Mouse (Mus musculus): ENCODE measurements around the gene Pdpk1. TPM values are rescaled to one million over a fixed set of nuclear protein-coding genes. Genes with fewer than 3 reads are reported as not detected.
A peak's percentile ranks its signal among the peaks of the same experiment; 100 is the strongest.

Pdpk1 gene
- polyA plus RNA-seq, 1 experiment, result 44.7 TPM

DNA sequence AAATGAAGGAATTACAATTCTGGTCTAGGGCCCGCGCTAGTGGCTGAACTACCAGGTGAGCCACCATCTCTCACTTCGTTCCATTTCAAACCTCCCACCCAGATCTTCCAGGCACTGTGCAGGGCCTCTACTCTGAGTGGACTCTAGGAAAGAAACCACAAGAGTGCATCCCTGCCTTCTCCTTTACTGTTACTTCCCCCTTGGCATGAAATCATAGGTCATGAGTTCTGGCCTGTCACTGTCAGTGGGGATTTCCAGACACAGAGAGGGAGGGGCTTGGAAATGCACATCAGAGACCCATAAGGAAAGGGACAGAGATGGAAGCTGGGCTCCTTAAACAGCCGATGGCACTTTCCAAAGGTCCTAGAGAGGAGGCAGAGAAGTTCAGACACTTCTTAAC is 21.0 kb upstream of the Pdpk1 start:
- Histone ChIP-seq H3K9me3 (replicated peaks; ENCODE audit: control insufficient read depth, insufficient read depth, low read length, poor library complexity, severe bottlenecking) (no peaks in the 10 kb centered on the region), H3K27ac (ENCODE audit: insufficient read depth, low read length) (no peak overlapping the region), H3K9ac (ENCODE audit: low read depth, poor library complexity, severe bottlenecking) (no peak overlapping the region), H3K4me1 (ENCODE audit: control insufficient read depth, insufficient read depth, low read length) (peaks cover 6% of the 10 kb centered on the region), H3K4me3 (ENCODE audit: low read depth, low read length) (no peak overlapping the region), H3K36me3 (ENCODE audit: control insufficient read depth, insufficient read depth, low read length, poor library complexity, severe bottlenecking) (peaks cover 9% of the 10 kb centered on the region), H3K27me3 (ENCODE audit: control insufficient read depth, insufficient read depth, low read length, poor library complexity, severe bottlenecking) (no peaks in the 10 kb centered on the region)
- no peak for TF ChIP-seq EP300 (IDR thresholded peaks at IDR 0.05; ENCODE audit: insufficient read depth, low read depth, low read length)
- TF ChIP-seq POLR2A (IDR thresholded peaks at IDR 0.05; ENCODE audit: insufficient read depth, low read length), result no peak
- TF ChIP-seq CTCF (IDR thresholded peaks at IDR 0.05; ENCODE audit: low read depth, low read length), result no peak

DNA sequence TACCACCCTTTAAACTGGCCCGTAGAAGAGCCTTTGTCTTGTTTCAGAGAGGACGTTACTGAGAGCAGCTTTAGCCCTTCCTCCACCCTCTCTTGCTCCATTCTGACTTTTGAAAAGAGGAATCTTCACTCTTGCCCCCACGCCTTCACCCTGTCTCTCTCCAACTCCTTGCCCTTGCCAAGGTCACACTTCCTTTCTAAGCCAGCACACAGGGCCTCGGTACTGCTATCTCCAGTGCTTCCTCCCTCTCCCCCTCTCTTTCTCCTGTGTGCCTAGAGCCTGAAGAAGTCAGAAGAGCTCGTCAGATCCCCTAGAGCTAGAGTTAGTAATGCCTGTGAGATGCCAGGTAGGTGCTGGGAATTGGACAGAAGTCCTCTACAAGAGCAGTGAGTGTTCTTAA is 20.0 kb upstream of the Pdpk1 start:
- Histone ChIP-seq H3K9ac (ENCODE audit: low read depth, poor library complexity, severe bottlenecking) (no peak overlapping the region), H3K27me3 (ENCODE audit: control insufficient read depth, insufficient read depth, low read length, poor library complexity, severe bottlenecking) (no peaks in the 10 kb centered on the region), H3K27ac (ENCODE audit: insufficient read depth, low read length) (no peak overlapping the region), H3K9me3 (replicated peaks; ENCODE audit: control insufficient read depth, insufficient read depth, low read length, poor library complexity, severe bottlenecking) (no peaks in the 10 kb centered on the region), H3K4me1 (ENCODE audit: control insufficient read depth, insufficient read depth, low read length) (peaks cover 6% of the 10 kb centered on the region), H3K4me3 (ENCODE audit: low read depth, low read length) (no peak overlapping the region), H3K36me3 (ENCODE audit: control insufficient read depth, insufficient read depth, low read length, poor library complexity, severe bottlenecking) (peaks cover 13% of the 10 kb centered on the region)
- TF ChIP-seq CTCF (IDR thresholded peaks at IDR 0.05; ENCODE audit: low read depth, low read length), result no peak
- TF ChIP-seq EP300 (IDR thresholded peaks at IDR 0.05; ENCODE audit: insufficient read depth, low read depth, low read length), result no peak
- TF ChIP-seq POLR2A (IDR thresholded peaks at IDR 0.05; ENCODE audit: insufficient read depth, low read length), result no peak

DNA sequence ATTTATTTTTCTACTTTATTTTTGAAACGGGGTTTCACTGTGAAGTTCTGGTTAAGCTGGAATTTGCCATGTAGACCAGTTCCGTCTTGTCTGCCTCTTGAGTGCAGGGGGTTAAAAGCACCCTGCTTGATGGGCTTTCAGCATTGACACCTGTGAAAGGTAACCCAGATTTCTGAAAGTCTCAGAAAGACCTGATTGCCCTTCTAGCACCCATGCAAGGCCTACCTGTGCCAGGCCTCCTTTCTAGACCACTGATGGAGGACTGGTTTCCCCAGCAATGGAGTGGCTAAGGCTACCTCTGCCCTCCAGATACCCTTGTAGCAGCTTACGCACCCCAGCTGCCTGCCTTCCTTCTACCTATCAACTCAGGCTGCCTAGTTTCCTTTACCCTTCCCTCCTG is 19.4 kb upstream of the Pdpk1 start:
- Histone ChIP-seq H3K27me3 (ENCODE audit: control insufficient read depth, insufficient read depth, low read length, poor library complexity, severe bottlenecking) (no peaks in the 10 kb centered on the region), H3K9ac (ENCODE audit: low read depth, poor library complexity, severe bottlenecking) (peak overlapping the region; percentile 77), H3K4me3 (ENCODE audit: low read depth, low read length) (peak overlapping the region; percentile 73), H3K27ac (ENCODE audit: insufficient read depth, low read length) (peak overlapping the region; percentile 42; the same call in 1 of the 2 replicates), H3K36me3 (ENCODE audit: control insufficient read depth, insufficient read depth, low read length, poor library complexity, severe bottlenecking) (peaks cover 13% of the 10 kb centered on the region), H3K4me1 (ENCODE audit: control insufficient read depth, insufficient read depth, low read length) (peaks cover 6% of the 10 kb centered on the region), H3K9me3 (replicated peaks; ENCODE audit: control insufficient read depth, insufficient read depth, low read length, poor library complexity, severe bottlenecking) (no peaks in the 10 kb centered on the region)
- TF ChIP-seq EP300 (IDR thresholded peaks at IDR 0.05; ENCODE audit: insufficient read depth, low read depth, low read length), result no peak
- no peak for TF ChIP-seq CTCF (IDR thresholded peaks at IDR 0.05; ENCODE audit: low read depth, low read length)
- no peak for TF ChIP-seq POLR2A (IDR thresholded peaks at IDR 0.05; ENCODE audit: insufficient read depth, low read length)

DNA sequence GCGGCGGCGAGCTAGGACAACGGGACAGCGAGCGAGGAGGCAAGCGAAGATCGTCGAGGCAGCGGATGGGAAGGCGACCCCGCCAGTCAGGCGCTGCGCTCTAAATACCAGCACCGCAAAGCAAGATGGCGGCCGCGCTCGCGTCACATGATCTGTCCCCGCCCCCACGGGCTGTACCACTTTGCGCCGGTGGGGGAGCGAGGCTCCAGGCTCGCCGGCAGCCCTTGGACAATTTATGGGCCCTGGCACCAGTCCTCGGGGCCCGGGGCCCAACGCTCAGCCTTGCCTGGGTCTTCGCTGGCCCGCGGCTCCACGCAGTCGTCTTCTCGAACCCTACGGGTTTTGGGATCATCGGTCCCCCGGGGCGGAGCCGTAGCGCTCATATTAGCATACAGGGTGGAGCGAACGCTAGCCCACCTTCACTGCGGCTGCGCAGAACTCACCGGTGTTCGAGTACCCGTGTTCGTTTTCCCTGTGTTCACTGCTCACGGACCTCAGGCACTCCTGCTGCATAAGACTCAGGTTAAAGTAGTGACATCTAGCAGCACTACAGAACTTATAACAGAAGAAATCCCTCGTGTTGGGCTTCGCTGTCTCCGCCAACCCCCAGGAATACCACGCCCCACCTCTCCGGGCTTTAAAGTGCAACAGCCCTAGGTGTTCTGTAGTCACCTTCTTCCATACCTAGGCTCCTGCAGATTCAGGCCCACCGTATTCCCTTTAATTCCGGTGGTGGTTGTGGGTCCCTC is 18.8 kb upstream of the Pdpk1 start, which contains the start of gene Atp6v0c:
Gene Atp6v0c (minus strand): TSS at position 386 of the 749 bp plus-strand sequence.
- no peaks in the 10 kb centered on the region for H3K9me3 ChIP-seq (replicated peaks; ENCODE audit: control insufficient read depth, insufficient read depth, low read length, poor library complexity, severe bottlenecking)
- H3K27me3 ChIP-seq (ENCODE audit: control insufficient read depth, insufficient read depth, low read length, poor library complexity, severe bottlenecking), result no peaks in the 10 kb centered on the region
- H3K4me3 ChIP-seq (ENCODE audit: low read depth, low read length), result peak within 1 kb of the TSS; percentile 73
- peak within 1 kb of the TSS; percentile 77 for H3K9ac ChIP-seq (ENCODE audit: low read depth, poor library complexity, severe bottlenecking)
- peak within 1 kb of the TSS; percentile 55 for H3K27ac ChIP-seq (ENCODE audit: insufficient read depth, low read length)
- peaks cover 13% of the 10 kb centered on the region for H3K36me3 ChIP-seq (ENCODE audit: control insufficient read depth, insufficient read depth, low read length, poor library complexity, severe bottlenecking)
- TF ChIP-seq EP300 (IDR thresholded peaks at IDR 0.05; ENCODE audit: insufficient read depth, low read depth, low read length) (0 out of 2 replicates have a peak, but pooled peaks have one; percentile 5), CTCF (IDR thresholded peaks at IDR 0.05; ENCODE audit: low read depth, low read length) (no peak), POLR2A (IDR thresholded peaks at IDR 0.05; ENCODE audit: insufficient read depth, low read length) (peak; percentile 95)
- peaks cover 6% of the 10 kb centered on the region for H3K4me1 ChIP-seq (ENCODE audit: control insufficient read depth, insufficient read depth, low read length)

DNA sequence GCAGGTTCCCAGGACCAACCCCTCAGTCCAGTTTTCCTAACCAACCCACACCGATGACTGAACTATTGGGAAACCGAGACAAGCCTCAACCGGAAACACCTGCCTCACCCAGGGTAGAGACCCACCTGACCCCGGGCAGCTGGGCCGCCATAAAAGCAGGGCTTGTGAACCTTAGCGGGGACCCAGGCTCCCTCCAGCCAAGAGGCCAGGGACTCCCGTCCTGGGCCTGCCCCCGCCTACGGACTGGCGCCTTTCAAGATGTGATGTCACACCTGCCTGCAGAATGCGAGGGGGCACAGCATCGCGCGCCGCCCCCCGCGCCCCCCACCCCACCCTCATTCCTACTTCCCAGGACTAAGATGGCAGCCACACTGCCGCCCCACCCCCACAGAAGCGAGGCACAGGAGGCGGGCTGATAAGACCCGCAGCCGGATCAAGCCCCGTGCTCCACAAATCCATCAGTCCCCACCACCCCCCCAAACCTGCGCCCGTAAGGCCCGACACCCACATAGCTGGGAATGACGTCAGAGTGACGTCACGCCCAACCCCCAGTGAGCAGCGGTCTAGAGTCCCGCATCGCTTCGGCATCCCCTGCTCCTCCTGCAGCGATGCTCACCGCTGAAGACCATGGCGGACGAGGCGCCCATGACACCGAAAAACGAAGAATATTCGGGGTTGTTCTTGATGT is 18.0 kb upstream of the Pdpk1 start:
- H3K36me3 ChIP-seq (ENCODE audit: control insufficient read depth, insufficient read depth, low read length, poor library complexity, severe bottlenecking), result peaks cover 13% of the 10 kb centered on the region
- H3K27me3 ChIP-seq (ENCODE audit: control insufficient read depth, insufficient read depth, low read length, poor library complexity, severe bottlenecking), result no peaks in the 10 kb centered on the region
- H3K9ac ChIP-seq (ENCODE audit: low read depth, poor library complexity, severe bottlenecking), result peak overlapping the region; percentile 77
- H3K9me3 ChIP-seq (replicated peaks; ENCODE audit: control insufficient read depth, insufficient read depth, low read length, poor library complexity, severe bottlenecking), result no peaks in the 10 kb centered on the region
- peak overlapping the region; percentile 73 for H3K4me3 ChIP-seq (ENCODE audit: low read depth, low read length)
- peaks cover 6% of the 10 kb centered on the region for H3K4me1 ChIP-seq (ENCODE audit: control insufficient read depth, insufficient read depth, low read length)
- TF ChIP-seq EP300 (IDR thresholded peaks at IDR 0.05; ENCODE audit: insufficient read depth, low read depth, low read length), result 0 out of 2 replicates have a peak, but pooled peaks have one; percentile 1
- TF ChIP-seq CTCF (IDR thresholded peaks at IDR 0.05; ENCODE audit: low read depth, low read length), result no peak
- H3K27ac ChIP-seq (ENCODE audit: insufficient read depth, low read length), result peak overlapping the region; percentile 55
